Mouse (Mus musculus) embryo, embryonic 9.5 days (tissue): ENCODE data around the gene Smg6.

Experiments used
- DNase-seq: peaks from one replicate; pipeline ENCODE4 v3.0.0-alpha.2; 2017; ENCODE audit errors: extremely low spot score

Gene Smg6

DNA sequence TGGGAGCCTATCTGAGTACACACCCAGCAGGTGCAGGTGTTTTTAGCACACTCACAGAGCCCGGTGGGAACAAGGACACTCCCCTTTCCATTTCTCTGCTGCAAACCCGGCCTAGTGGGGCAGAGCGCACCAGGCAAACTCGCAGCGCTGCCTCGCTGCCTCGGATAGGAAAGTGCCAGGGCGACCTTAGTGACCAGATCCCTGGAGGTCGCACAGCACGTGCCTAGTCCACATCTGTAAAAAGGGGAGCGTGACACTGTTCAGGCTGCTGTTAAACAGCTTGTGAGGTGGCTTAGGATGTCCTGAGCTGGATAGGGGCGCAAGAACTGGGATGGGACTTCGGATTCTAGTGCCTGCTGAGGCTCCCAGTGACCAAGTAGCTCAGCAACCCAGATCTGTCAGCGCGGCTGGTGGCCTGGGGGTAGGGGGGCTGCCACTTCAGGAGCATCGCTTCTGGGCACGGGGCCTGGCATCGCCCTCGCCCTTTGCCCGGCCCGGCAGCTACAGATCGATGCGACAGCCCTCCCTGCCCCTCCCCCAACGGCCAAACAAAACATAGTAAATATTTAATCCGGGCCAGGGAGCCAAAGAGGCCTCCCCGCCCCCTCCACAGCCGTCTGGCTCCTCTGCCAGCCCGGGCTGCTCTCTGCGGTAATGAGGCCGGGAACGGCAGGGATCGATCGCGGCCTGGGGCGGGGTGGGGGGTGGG, 287.9 kb downstream of the Smg6 start:
- DNase-seq: peak; percentile 61
